Mouse (Mus musculus) midbrain, embryonic 16.5 days (tissue): ENCODE measurements at regions not wholly inside any gene's neighbourhood (a gene's known extent, or its start where the extent isn't known, plus 50 kb on each side); places are given as distances from the start of the nearest gene placed in this dataset.

ENCODE experiments used
- ATAC-seq: fragments of 200-750 bp; cut with Nextera tagmentation; 2 replicates; pipeline ENCODE4 v1.8.0; 2017; ENCODE audit warnings: moderate TSS enrichment
- H3K27ac ChIP-seq: fragments of 300-500 bp; sonication (generic); 2 replicates; pipeline ENCODE4 v1.5.1; 2014; ENCODE audit warnings: mild to moderate bottlenecking, low read length, mixed read lengths
- H3K27me3 ChIP-seq: fragments of 300-500 bp; sonication (generic); 2 replicates; pipeline ENCODE4 v1.6.1; 2014; ENCODE audit warnings: low read depth, low read length, mixed read lengths; ENCODE audit not compliant: control insufficient read depth, insufficient read depth
- H3K36me3 ChIP-seq: fragments of 300-500 bp; sonication (generic); 2 replicates; pipeline ENCODE4 v1.6.1; 2014; ENCODE audit warnings: mild to moderate bottlenecking, low read length, moderate library complexity, mixed read lengths; ENCODE audit not compliant: control insufficient read depth, insufficient read depth
- H3K4me1 ChIP-seq: fragments of 300-500 bp; sonication (generic); 2 replicates; pipeline ENCODE4 v1.6.1; 2014; ENCODE audit warnings: mild to moderate bottlenecking, low read length, mixed read lengths; ENCODE audit not compliant: control insufficient read depth, insufficient read depth
- H3K4me2 ChIP-seq: fragments of 300-500 bp; sonication (generic); 2 replicates; pipeline ENCODE4 v1.6.1; 2014; ENCODE audit warnings: mild to moderate bottlenecking, low read length, mixed read lengths
- H3K4me3 ChIP-seq: fragments of 300-500 bp; sonication (generic); 2 replicates; pipeline ENCODE4 v1.5.1; 2014; ENCODE audit warnings: low read depth, mild to moderate bottlenecking, low read length, moderate library complexity, mixed read lengths
- H3K9ac ChIP-seq: fragments of 300-500 bp; sonication (generic); 2 replicates; pipeline ENCODE4 v1.6.1; 2014; ENCODE audit warnings: low read depth, low read length, mixed read lengths
- H3K9me3 ChIP-seq: fragments of 300-500 bp; sonication (generic); replicated peaks from 2 replicates; pipeline ENCODE4 v1.6.1; 2014; ENCODE audit warnings: mild to moderate bottlenecking, low read length, mixed read lengths; ENCODE audit not compliant: control insufficient read depth, poor library complexity, severe bottlenecking
- WGBS: fragments of 180-500 bp; shearing (Covaris S2); extraction: QIAGEN DNeasy Blood & Tissue Kit; methylation state at CpG from one replicate; pipeline ENCODE4 v1.1.7; 2014; 5-methylcytosine and 5-hydroxymethylcytosine counted together

DNA sequence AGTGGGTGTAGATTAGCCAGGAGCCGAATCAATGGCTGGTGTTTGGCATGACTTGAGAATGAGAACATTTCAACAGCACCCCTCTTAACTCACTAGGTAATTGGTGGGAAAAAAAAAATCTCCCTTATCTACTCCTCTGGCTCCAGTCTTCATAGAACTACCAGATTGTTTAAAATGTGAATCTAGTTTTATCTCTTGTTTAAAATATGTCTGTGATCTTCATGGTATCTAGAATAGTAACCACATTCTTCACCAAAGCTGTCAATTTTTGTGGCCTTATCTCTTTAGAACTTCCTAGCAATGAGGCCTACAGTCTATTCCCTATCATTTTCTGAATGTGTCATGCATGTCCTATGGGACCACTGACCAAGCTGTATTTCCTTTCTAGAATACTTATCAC lies 134.4 kb upstream of the Atp2b1 start:
- H3K27ac ChIP-seq: no peak overlapping the region
- H3K4me1 ChIP-seq: no peaks in the 10 kb centered on the region
- ATAC-seq: no peak
- H3K4me2 ChIP-seq: no peak overlapping the region
- H3K27me3 ChIP-seq: no peaks in the 10 kb centered on the region
- H3K9ac ChIP-seq: no peak overlapping the region
- H3K4me3 ChIP-seq: no peak overlapping the region
- H3K9me3 ChIP-seq: no peaks in the 10 kb centered on the region
- no peaks in the 10 kb centered on the region for H3K36me3 ChIP-seq
- WGBS: 81% methylated on average over 1 of the region's 1 CpGs

- H3K27me3 ChIP-seq: no peaks in the 10 kb centered on the region
- no peak for ATAC-seq
- no peaks in the 10 kb centered on the region for H3K4me1 ChIP-seq
- no peak overlapping the region for H3K9ac ChIP-seq
- no peak overlapping the region for H3K27ac ChIP-seq
- H3K36me3 ChIP-seq: no peaks in the 10 kb centered on the region
- H3K9me3 ChIP-seq: no peaks in the 10 kb centered on the region
- 85% methylated on average over 5 of the region's 5 CpGs for WGBS
- H3K4me2 ChIP-seq: no peak overlapping the region
- H3K4me3 ChIP-seq: no peak overlapping the region
Observed at GRCm38 (mm10) chr10:98780938-98781337, 133.3 kb upstream of the Atp2b1 start.

GRCm38 (mm10) chr10:98781888-98782351 lies 132.3 kb upstream of the Atp2b1 start:
- Histone ChIP-seq H3K27me3 (no peaks in the 10 kb centered on the region), H3K4me2 (no peak overlapping the region), H3K27ac (no peak overlapping the region), H3K9ac (no peak overlapping the region), H3K4me3 (no peak overlapping the region), H3K9me3 (no peaks in the 10 kb centered on the region), H3K36me3 (no peaks in the 10 kb centered on the region), H3K4me1 (no peaks in the 10 kb centered on the region)
- WGBS: 17% methylated on average over 3 of the region's 3 CpGs
- ATAC-seq: no peak

DNA sequence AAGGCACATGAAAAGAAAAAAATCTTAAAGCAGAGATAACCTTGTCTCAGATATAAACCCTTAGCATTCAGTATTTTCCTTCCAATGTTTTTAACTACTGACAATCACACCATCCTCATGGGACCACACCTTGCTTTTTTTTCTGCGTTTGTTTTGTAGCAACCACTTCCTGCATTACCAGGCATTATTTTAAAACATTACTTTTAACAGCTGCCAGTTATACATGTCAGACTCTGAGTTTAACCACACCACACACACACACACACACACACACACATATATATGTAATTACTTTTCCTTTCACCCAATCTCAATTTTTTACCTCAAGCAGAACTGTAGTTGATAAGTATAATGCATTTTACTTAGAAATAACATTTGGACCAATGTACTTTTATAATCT lies 128.8 kb upstream of the Atp2b1 start:
- no peaks in the 10 kb centered on the region for H3K27me3 ChIP-seq
- H3K9ac ChIP-seq: no peak overlapping the region
- no peak overlapping the region for H3K4me3 ChIP-seq
- no peak overlapping the region for H3K27ac ChIP-seq
- 87% methylated on average over 1 of the region's 1 CpGs for WGBS
- no peak overlapping the region for H3K4me2 ChIP-seq
- no peaks in the 10 kb centered on the region for H3K4me1 ChIP-seq
- no peaks in the 10 kb centered on the region for H3K9me3 ChIP-seq
- no peak for ATAC-seq
- H3K36me3 ChIP-seq: no peaks in the 10 kb centered on the region

DNA sequence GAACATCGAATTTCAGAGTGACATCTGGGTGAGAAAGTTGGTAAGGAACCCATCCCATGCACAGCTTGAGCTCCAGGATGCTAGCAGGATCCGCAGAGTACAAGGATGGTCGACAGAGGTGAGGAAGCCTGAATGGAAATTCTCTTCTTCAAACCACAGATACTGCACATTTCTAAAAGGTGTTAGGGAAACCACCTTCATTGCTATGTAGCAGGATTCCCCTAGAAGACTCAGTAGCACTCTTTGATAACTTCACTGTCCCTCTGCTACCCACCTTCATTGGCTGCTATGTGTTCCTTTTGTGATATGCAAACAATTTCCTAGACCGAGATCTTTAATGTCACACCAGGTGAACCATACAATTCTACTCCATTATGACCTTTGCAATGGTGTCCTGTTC lies 128.1 kb upstream of the Atp2b1 start:
- no peak overlapping the region for H3K27ac ChIP-seq
- WGBS: 87% methylated on average over 4 of the region's 4 CpGs

DNA sequence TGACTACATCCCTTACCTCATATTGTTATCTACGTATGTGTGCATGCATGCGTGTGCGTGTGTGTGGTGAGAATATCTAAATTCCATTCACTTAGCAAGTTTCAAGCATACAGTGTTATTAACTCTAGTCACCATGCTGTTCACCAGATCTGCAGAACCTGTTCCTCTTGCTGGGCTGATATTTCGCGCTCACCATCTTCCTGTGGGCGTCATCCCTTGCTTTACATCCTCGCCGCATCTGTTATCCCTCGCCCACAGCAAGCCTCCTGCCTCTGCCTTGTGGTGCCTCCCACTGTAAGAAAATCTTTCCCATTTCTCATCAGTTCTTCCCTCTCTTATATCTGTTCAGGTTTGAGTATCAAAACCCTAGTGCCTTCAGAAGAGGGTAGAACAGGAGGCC lies 124.4 kb upstream of the Atp2b1 start:
- Histone ChIP-seq H3K9me3 (no peaks in the 10 kb centered on the region), H3K4me3 (no peak overlapping the region), H3K36me3 (no peaks in the 10 kb centered on the region), H3K27ac (no peak overlapping the region), H3K4me2 (no peak overlapping the region), H3K27me3 (no peaks in the 10 kb centered on the region), H3K9ac (no peak overlapping the region), H3K4me1 (no peaks in the 10 kb centered on the region)
- ATAC-seq: no peak
- WGBS: 95% methylated on average over 9 of the region's 9 CpGs

More for the DNA sequence above, 128.1 kb upstream of the Atp2b1 start:
- Histone ChIP-seq H3K36me3 (no peaks in the 10 kb centered on the region), H3K9ac (no peak overlapping the region), H3K27me3 (no peaks in the 10 kb centered on the region), H3K4me3 (no peak overlapping the region), H3K4me1 (no peaks in the 10 kb centered on the region), H3K9me3 (no peaks in the 10 kb centered on the region), H3K4me2 (no peak overlapping the region)
- no peak for ATAC-seq

DNA sequence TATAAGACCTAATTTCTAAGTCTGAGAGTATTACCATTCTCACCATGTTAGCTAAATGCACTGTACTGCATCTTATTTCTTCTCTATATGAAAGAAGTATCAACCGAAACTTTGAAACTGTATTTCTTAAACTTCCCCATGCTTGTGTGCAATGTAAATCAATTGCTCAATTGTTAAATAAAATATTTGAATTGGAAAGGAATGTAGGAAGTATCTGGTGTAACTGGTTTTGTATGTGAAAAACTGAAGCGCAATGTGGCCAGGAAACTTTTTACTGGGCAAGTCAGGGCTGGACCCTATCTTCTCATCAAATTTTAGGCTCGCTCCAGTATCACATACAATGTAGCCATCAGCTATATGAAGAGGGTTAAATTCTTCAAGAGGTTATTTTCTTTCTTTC lies 123.8 kb upstream of the Atp2b1 start:
- WGBS: 95% methylated on average over 3 of the region's 3 CpGs
- H3K27me3 ChIP-seq: no peaks in the 10 kb centered on the region
- no peaks in the 10 kb centered on the region for H3K4me1 ChIP-seq
- no peak for ATAC-seq
- no peak overlapping the region for H3K4me3 ChIP-seq
- H3K9me3 ChIP-seq: no peaks in the 10 kb centered on the region
- no peak overlapping the region for H3K4me2 ChIP-seq
- H3K36me3 ChIP-seq: no peaks in the 10 kb centered on the region
- H3K27ac ChIP-seq: no peak overlapping the region
- no peak overlapping the region for H3K9ac ChIP-seq

DNA sequence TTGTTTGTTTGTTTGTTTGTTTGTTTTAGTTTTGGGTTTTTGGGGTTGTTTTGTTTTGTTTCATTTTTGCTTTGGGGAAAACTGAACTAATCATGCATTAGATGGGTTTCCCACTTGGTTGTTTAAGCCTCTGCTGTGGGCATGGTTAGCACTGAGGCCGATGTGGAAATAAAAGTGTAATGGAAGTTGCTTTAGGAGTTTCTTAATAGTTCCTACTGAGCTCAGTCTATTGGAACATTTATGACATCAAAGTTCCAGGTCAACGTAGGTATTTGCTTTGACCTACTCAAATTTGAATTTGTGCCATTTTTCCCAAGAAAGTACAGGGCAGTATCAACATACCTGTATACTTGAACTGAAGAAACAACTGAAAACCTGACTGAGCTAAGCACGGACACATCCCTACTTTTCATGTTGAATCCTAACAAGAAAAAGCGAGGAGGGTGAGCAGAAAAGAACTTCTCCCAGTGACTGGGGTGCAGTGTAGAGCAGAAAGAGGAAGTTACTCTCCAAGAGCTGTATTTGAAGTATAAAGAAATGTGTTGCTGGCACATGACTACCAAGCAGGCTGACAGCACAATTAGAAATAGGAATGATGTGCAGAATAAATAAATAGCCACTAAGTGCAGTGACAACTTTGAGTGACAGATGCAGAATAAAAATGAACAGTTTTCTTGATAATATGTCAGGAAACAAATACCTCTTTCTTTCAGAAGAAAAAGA lies 122.0 kb upstream of the Atp2b1 start:
- Histone ChIP-seq H3K4me3 (no peak overlapping the region), H3K27me3 (no peaks in the 10 kb centered on the region), H3K4me2 (no peak overlapping the region), H3K27ac (no peak overlapping the region), H3K36me3 (no peaks in the 10 kb centered on the region), H3K9ac (no peak overlapping the region), H3K9me3 (no peaks in the 10 kb centered on the region; the same call in 1 of the 2 replicates), H3K4me1 (no peaks in the 10 kb centered on the region)
- no peak for ATAC-seq
- WGBS: 86% methylated on average over 4 of the region's 4 CpGs

GRCm38 (mm10) chr10:98793926-98794536 lies 120.2 kb upstream of the Atp2b1 start:
- no peak overlapping the region for H3K4me3 ChIP-seq
- H3K4me2 ChIP-seq: no peak overlapping the region
- H3K27me3 ChIP-seq: no peaks in the 10 kb centered on the region
- no peak for ATAC-seq
- no peak overlapping the region for H3K9ac ChIP-seq
- H3K36me3 ChIP-seq: no peaks in the 10 kb centered on the region
- no peaks in the 10 kb centered on the region for H3K4me1 ChIP-seq
- WGBS: 93% methylated on average over 9 of the region's 9 CpGs
- no peaks in the 10 kb centered on the region; the same call in 1 of the 2 replicates for H3K9me3 ChIP-seq
- no peak overlapping the region for H3K27ac ChIP-seq
